In genomic region chr17:87025269-87025949, GRCm38 (mm10) we compare ENCODE assay signal across 8 mouse cellular contexts. TPM values are rescaled to one million over a fixed set of nuclear protein-coding genes. Genes with fewer than 3 reads are reported as not detected.
DNase-seq lines count a peak whose midpoint lies in the region; ATAC-seq and TF ChIP-seq lines count a peak whose summit lies in the region.

TSS of gene Pigf (minus strand) at chr17:87025406.
TSS of gene Cript (plus strand) at chr17:87025550.

- peak; percentile 98 for DNase-seq in ES-E14 (ENCODE audit: low read depth, low spot score)
- DNase-seq in cerebellum, adult 11-12 months: peak; percentile 98
- DNase-seq in heart, postnatal 25 days (ENCODE audit: low spot score): peak; percentile 94
- DNase-seq in layer of hippocampus, adult 18-20 months (ENCODE audit: low spot score in 2 of 2): peak; percentile 97 to 99
- DNase-seq in lung, adult 2 months: peak; percentile 97
- peak; percentile 96 to 97 for DNase-seq in thymus, adult 18-20 months

- H3K4me2 ChIP-seq in forebrain, embryonic 15.5 days (replicated peaks): peak within 1 kb of the TSS; percentile 96

- 0 out of 2 replicates have a peak, but pooled peaks have one; percentile 16 for TF ChIP-seq CTCF in lung, adult 2 months (IDR thresholded peaks at IDR 0.05; ENCODE audit: insufficient read depth, low read length)

- intact Hi-C loops in heart, postnatal 25 days (cut with DNase I): loop anchor here (10.0 kb wide), 1 partner anchor 871 kb away; no protein-coding TSS in a partner anchor

- no peaks in the 10 kb centered on the region; the same call in 1 of the 2 replicates for H3K36me3 ChIP-seq in ES-E14 (ENCODE audit: control insufficient read depth, insufficient read depth, low read length, poor library complexity, severe bottlenecking)
- peaks cover 10% of the 10 kb centered on the region for H3K36me3 ChIP-seq in forebrain, embryonic 15.5 days

- in situ Hi-C loops in ES-E14 (cut with MboI; ENCODE audit: low sequenced_read_pairs in 2 of 2, unreplicated experiment in 2 of 2): loop anchor here in 1 of 2 experiments (25.0 kb wide), 1 partner anchor 212 kb away; no protein-coding TSS in a partner anchor

- peak within 1 kb of the TSS; percentile 16 for H3K27ac ChIP-seq in ES-E14 (ENCODE audit: insufficient read depth, low read depth, low read length, poor library complexity, severe bottlenecking)
- peak within 1 kb of the TSS; percentile 64 for H3K27ac ChIP-seq in forebrain, embryonic 15.5 days (replicated peaks)

- peak within 1 kb of the TSS; percentile 88 for H3K9ac ChIP-seq in ES-E14 (ENCODE audit: insufficient read depth, low read depth, low read length, poor library complexity, severe bottlenecking)
- H3K9ac ChIP-seq in forebrain, embryonic 15.5 days (replicated peaks): peak within 1 kb of the TSS; percentile 76

- peak; percentile 99 for TF ChIP-seq POLR2A in lung, adult 2 months (IDR thresholded peaks at IDR 0.05; ENCODE audit: borderline replicate concordance, extremely low read depth, low read depth, low read length)

- H3K4me1 ChIP-seq in ES-E14 (ENCODE audit: control insufficient read depth in 2 of 2, insufficient read depth in 2 of 2, low read length in 2 of 2, poor library complexity in 1 of 2): no peaks in the 10 kb centered on the region
- peaks cover 19% of the 10 kb centered on the region for H3K4me1 ChIP-seq in forebrain, embryonic 15.5 days
- H3K4me1 ChIP-seq in lung, adult 2 months (ENCODE audit: control insufficient read depth, insufficient read depth, low read length): no peaks in the 10 kb centered on the region; the same call in 1 of the 2 replicates

- peak within 1 kb of the TSS; percentile 90 to 98 for H3K4me3 ChIP-seq in ES-E14 (ENCODE audit: insufficient read depth in 1 of 2, low read depth in 1 of 2, low read length in 2 of 2, poor library complexity in 1 of 2, severe bottlenecking in 1 of 2)
- peak within 1 kb of the TSS; percentile 99 for H3K4me3 ChIP-seq in forebrain, embryonic 15.5 days
- H3K4me3 ChIP-seq in lung, adult 2 months (replicated peaks; ENCODE audit: extremely low read depth, low read depth, low read length): peak within 1 kb of the TSS; percentile 97

- under 1% methylated on average over 43 of the region's 43 CpGs for WGBS in forebrain, embryonic 15.5 days
- WGBS in lung, adult 2 months: 1% methylated on average over 43 of the region's 43 CpGs

- no peaks in the 10 kb centered on the region for H3K9me3 ChIP-seq in ES-E14 (ENCODE audit: control insufficient read depth, insufficient read depth, low read depth, low read length)
- no peaks in the 10 kb centered on the region for H3K9me3 ChIP-seq in forebrain, embryonic 15.5 days

- no peaks in the 10 kb centered on the region for H3K27me3 ChIP-seq in forebrain, embryonic 15.5 days

- ATAC-seq in forebrain, embryonic 15.5 days (replicated peaks): peak; percentile 99
- peak; percentile 98 for ATAC-seq in neutrophil, adult 5-6 weeks (ENCODE audit: extremely low read depth, insufficient number of reproducible peaks, low FRiP score, poor library complexity, severe bottlenecking)

TF ChIP-seq in ES-E14, 5 proteins besides CTCF, POLR2A, EP300 and RAD21:
- TF ChIP-seq MAFK (IDR thresholded peaks at IDR 0.05; ENCODE audit: insufficient read depth, low read depth, low read length) (no peak), ZC3H11A (IDR thresholded peaks at IDR 0.05; ENCODE audit: borderline replicate concordance, low read depth, low read length) (no peak), ZNF384 (IDR thresholded peaks at IDR 0.05; ENCODE audit: low read depth, low read length) (no peak), CHD2 (IDR thresholded peaks at IDR 0.05; ENCODE audit: low read depth, low read length) (0 out of 2 replicates have a peak, but pooled peaks have one; percentile 14), HCFC1 (IDR thresholded peaks at IDR 0.05; ENCODE audit: borderline replicate concordance, insufficient read depth, low read length) (peak; percentile 60; the same call in 1 of the 2 replicates)

RNA-seq across cellular contexts. Expression of gene Pigf, which starts in this region (rescaled TPM):
- 74.4 and 74.8 TPM in 2 replicates for total RNA-seq in ES-E14 (2012; rRNA removed)
- polyA plus RNA-seq in forebrain, embryonic 15.5 days (2015; fragmentation: Nextera tagmentation; extraction: Ambion mirVana): 30.2 and 33.0 TPM in 2 replicates
- total RNA-seq in heart, postnatal 25 days (2021): 1 to 10 TPM; 4.2 to 4.8 TPM
- total RNA-seq in layer of hippocampus, adult 18-20 months (2021): 10 to 100 TPM; 14.7 to 16.2 TPM
- polyA plus RNA-seq in lung, adult 2 months (2012; rRNA removed): 2.9 and 5.3 TPM in 2 replicates
- total RNA-seq in neutrophil, adult 5-6 weeks (2017): 11.5 and 11.9 TPM in 2 replicates

RNA-seq across cellular contexts. Expression of gene Cript, which starts in this region (rescaled TPM):
- 23.5 and 35.4 TPM in 2 replicates for total RNA-seq in ES-E14 (2012; rRNA removed)
- polyA plus RNA-seq in forebrain, embryonic 15.5 days (2015; fragmentation: Nextera tagmentation; extraction: Ambion mirVana): 228 and 240 TPM in 2 replicates
- total RNA-seq in heart, postnatal 25 days (2021): 10 to 100 TPM; 38.8 to 46.8 TPM
- 10 to 100 TPM; 54.0 to 57.2 TPM for total RNA-seq in layer of hippocampus, adult 18-20 months (2021)
- 7.7 and 15.5 TPM in 2 replicates for polyA plus RNA-seq in lung, adult 2 months (2012; rRNA removed)
- 81.6 and 84.8 TPM in 2 replicates for total RNA-seq in neutrophil, adult 5-6 weeks (2017)

Comparison
In these comparisons a context has a peak if more than half of its experiments do, and no peak if none do; other contexts are left out.
1. Peak in every context shown above with its lines: DNase-seq, ATAC-seq, H3K4me3 ChIP-seq and H3K27ac ChIP-seq.
2. RNA of gene Cript (polyA plus RNA-seq): 228 to 240 TPM in forebrain, embryonic 15.5 days; 7.7 to 15.5 TPM in lung, adult 2 months; every median in the first group is over 10 times any median in the second.